Mouse (Mus musculus) adrenal gland, adult 8-10 months (tissue): ENCODE data around the gene 2200002J24Rik. TPM values are rescaled to one million over a fixed set of nuclear protein-coding genes. Genes with fewer than 3 reads are reported as not detected.

Experiments used
- DNase-seq: peaks from one replicate; pipeline ENCODE4 v3.0.0; 2022
- total RNA-seq, 4 experiments: library from RNA; stranded (reverse); gene quantifications; 2 replicates each; pipeline ENCODE4 v1.2.4; 2022

The 2200002J24Rik gene
- 10 to 100 TPM in 1 of 4 experiments, 1 to 10 TPM in 3; 2.5 to 12.3 (median 5.8) TPM for total RNA-seq

DNA sequence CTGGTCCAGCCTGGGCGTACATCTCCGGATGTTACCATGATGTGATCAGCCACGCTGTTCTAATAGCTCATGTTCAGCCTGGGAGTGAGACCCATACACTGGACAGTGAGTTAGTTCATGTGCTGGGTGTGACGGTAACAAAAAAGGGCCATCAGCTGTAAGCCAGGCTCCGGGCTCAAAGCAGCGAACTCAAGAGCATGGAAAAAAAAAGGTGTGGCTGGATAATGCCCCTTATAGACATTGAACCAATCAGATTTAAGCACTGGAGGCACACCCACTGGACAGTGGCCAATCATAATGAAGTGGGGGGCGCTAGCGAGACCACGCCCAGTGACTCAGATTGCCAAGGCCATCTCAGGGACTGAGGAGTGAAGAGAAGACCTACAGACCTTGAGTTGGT lies at the start of gene 2200002J24Rik:
TSS of gene 2200002J24Rik (plus strand) at position 338 of the 400 bp plus-strand sequence.
- peak; percentile 88 for DNase-seq

DNA sequence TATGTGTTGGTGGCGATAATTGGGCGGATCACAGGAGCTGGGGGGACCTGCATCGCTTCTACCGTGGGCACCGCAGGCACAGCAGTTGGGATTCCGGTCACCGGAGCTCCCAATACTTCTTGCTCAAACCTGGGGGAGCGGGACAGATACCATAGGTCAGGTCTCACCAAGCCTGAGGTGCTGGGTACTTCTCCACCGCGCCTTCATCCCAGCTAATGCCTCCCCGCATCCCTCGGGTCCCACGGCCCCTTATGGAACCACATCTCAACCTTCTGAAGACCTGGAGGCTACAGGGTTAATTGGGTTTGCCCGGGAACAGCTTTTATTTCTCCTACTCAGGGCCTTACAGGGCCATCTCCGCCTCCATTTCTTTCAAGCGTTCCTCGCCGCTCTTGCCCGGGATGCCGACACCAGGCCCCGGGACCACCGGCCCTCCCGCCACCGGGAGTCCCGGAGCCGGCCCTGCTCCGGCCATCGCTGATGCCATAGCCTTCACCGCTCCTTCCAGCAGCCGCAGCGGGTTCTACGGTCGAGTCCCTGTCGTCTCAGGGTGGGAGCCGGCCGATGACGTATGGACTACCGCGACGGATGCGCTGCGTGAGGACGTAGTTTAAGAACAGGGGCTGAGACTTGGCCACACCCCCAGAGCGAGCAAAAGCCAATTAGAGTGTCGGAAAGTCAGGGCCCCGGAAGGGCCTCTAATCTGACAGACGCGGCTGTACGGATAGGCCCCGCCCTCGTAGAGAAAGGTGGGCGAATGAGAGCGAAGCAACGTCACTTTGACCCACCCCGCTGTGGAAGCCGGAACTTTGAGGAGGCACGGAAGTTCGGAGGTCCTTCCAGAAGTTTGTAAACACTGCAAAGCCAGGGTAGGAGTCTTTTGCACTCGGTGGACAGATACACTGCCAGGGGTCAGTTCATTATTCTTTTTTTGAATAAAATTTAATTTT lies 48.9 kb upstream of the 2200002J24Rik start, which contains the start of gene Rbm42:
TSS of gene Rbm42 (minus strand) at position 727 of the 950 bp plus-strand sequence.
- peak; percentile 99 for DNase-seq

DNA sequence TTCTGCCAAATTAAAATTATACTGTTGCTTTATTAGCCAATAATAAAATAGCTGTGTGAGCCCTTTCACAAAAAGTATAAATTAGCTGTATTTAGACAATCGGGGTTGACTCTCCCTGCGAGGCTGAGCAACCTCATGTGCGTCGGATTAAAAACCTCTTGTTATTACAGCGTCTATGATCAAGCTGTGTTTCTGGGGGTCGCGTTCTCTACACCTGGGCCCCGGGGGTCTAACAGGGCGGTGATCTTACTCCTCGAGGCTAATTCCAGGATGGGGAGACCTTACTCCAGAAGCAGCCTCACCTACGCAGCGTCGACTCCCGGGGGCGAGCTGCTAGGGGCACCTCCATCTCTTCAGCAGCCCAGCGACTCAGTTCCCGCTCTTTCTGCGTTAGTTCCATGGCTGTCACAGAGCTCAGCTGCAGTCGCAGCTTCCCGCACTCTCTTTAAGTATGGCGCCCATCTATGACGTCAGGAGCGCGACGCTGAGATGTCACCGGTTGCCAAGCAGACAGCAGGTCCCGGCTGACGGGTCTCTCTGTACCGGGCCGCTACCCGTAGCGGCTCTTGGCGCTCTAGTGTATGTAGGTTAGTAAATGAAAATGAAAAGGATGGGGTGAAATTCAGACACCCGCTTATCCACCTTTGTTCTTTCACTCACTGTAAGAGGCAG lies 34.1 kb upstream of the 2200002J24Rik start, which contains the start of gene Haus5:
TSS of gene Haus5 (minus strand) at position 466 of the 672 bp plus-strand sequence.
- DNase-seq: peak; percentile 85

DNA sequence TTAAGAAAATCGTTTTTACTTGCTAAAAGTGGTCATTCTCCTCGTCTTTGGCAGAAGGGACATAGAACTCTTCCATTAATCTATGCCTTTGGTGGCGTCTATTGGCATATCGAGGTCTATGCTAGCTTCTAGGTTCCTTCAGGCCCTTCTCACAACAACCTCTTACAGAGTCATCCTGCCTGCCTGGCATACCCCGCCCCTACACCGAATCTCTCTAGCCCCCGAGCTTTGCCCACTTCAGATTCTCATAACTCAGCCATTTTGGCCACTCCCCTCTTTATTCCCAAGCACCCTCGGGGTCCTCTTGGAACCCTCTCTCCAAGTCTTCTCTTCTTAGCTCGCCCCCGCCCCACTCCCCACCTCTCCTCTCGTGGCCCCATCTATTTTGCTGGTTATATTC lies 33.4 kb upstream of the 2200002J24Rik start:
- no peak for DNase-seq

DNA sequence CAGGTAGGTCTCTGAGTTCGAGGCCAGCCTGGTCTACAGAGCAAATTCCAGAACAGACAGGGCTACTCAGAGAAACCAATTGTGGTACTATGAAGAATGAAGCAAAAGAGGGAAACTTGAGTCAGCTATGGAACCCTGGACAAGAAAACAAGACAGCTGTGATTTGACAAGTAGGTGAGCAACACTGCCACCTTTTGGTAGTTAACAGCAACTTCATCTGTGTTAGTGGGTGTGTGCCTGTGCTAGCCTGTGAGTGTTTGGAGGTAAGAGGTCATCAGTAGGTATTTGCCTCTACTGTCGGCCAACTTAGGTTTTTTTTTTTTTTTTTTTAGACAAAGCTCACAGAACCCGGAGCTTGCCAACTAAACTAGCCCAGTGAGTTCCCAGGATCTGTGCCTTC lies 29.5 kb upstream of the 2200002J24Rik start:
- no peak for DNase-seq

DNA sequence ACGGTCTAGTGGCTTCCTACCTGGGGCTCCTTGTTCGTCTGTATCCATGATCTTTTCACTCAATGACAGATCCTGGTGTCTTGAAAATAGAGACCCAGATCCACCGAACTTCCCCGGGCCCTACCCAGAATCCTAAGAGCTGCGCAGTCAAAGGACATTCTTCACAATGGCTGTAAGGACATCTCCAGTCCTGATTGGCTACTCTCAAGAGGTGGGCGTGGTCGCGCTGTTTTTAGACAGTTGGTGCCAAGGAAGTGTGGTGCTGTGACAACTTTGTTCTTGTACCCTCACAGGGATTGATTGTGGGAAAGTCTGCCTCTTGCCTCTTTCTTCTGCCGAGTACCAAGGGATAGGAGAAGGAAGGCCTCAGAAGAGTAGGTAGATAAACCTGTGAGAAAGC lies 27.2 kb upstream of the 2200002J24Rik start, which contains the start of gene Pmis2:
TSS of gene Pmis2 (minus strand) at position 126 of the 400 bp plus-strand sequence.
- DNase-seq: no peak

DNA sequence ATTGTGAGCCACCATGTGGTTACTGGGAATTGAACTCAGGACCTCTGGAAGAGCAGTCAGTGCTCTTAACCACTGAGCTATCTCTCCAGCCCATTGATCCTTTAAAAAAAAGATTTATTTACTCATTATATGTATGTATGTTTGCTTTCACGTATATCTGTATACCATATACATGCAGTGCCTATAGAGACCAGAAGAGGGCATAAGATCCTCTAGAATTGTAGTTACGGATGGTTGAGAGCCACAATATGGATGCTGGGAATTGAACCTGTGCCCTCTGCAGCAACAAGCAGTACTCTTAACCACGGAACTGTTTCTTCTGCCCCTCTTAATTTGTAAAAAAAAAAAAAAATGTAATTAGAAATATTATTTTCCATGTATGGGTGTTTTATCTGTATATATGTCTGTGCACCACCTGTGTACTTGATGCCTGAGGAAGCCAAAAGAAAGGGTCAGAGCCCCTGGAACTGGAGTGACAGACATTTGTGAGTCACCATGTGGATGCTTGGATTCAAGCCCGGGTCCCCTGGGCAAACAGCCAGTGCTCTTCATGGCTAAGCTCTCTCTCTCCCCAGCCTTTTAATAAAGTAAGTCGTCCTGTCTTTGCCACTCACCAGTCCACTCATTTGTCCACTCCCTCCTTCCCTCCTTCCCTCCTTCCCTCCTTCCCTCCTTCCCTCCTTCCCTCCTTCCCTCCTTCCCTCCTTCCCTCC lies 20.3 kb upstream of the 2200002J24Rik start:
- DNase-seq: peak; percentile 70

DNA sequence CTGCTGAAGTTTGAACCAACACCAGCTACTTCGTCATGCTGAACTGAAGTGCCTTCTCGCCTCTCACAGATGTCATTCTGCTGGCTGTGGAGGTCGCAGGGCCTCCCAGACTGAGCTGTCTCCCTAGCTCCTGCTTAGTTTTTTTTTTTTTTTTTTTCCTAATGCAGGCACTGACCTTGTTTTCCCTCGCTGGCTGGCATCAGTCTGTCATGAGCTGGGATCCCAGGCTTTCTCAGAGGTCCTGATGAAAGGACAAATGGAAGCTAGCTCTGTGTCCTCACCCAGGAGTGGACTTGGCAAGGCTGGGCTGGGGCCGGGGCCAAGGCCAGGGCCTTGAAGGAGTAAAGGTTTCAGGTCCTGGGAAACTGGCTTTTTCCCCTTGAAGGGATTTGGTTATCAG lies 16.8 kb upstream of the 2200002J24Rik start:
- DNase-seq: peak; percentile 33

DNA sequence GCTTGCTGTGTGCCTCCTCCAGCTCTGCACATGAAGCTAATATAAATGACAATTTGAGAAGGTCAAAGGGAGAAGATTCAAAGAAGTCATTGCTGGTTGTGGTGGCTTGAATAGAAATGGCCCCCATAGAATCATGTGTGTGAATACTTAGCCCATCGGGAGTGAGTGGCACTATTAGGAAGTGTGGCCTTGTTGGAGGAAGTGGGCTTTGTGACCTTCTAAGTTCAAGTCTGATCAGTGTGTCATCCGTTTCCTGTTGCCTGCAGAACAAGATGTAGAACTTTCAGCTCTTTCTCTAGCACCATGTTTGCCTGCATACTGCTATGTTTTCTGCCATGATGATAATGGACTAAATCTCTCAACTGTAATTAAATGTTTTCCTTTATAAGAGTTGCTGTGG lies 15.3 kb upstream of the 2200002J24Rik start:
- no peak for DNase-seq

DNA sequence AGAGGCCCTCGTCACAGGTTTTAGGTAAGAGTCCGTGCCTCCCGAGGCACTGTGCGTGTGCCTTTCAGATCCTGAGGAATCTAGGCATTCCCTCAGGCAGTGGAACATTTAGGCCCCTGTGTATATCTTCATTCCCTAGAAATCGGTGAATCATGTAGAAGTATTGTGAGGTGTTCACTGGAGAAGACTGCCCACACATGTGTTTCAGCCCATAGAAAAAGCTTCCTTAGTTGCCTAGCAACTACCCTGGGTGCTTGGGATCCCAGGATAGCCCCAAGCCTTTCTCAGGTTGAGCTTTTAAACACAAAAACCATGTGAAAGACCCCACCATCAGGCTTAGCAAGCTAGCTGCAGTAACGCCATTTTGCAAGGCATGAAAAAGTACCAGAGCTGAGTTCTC lies 10.4 kb upstream of the 2200002J24Rik start:
- no peak for DNase-seq

DNA sequence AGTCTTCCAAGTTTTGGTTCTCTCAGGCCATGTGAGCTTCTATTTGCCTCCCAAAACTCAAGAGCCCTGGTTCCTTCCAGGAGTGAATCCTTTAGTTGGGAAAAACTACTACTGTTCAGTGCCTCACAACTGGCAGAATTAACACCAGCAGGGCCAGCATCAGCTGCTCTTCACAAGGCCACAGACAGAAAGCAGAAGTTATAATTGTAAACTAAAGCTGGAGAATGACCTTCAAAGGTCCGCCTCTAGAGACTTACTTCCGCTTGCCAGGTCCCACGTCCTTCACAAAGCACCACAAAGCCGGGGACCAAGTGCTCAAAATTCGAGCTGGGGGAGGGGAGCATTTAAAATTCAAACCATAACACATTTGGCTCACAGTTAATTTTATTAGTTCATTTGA lies 625 bp upstream of the 2200002J24Rik start:
- no peak for DNase-seq

DNA sequence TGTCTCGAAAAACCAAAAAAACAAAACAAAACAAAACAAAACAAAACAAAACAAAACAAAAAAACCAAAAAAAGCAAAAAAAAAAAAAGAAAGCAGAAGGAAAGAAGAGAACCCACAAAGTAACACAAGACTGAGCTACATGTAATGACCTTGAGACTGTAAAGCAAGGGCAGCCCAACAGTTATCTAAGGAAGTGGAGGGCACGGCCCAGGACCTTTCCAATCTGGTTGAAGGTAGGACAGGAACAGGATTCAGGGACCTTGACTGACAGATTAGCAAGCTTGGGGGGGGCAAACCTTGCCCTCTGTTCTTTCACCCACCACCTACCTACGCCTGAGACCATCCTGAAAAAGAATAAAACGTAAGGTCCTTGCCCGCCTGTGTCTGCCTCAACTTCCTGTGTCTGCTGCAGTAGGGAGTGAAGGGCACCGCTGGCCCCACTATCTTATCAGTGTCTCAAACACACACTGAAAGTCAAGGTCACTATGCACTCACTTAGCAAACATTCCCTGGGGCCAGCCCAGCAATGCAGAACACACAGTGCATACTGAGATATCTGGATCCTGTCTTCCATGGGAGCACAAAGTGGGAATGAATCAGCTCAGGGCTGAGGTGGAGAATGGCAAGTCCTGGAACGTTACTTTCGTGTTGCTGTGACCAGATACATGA lies 7.6 kb downstream of the 2200002J24Rik start:
- DNase-seq: peak; percentile 77

DNA sequence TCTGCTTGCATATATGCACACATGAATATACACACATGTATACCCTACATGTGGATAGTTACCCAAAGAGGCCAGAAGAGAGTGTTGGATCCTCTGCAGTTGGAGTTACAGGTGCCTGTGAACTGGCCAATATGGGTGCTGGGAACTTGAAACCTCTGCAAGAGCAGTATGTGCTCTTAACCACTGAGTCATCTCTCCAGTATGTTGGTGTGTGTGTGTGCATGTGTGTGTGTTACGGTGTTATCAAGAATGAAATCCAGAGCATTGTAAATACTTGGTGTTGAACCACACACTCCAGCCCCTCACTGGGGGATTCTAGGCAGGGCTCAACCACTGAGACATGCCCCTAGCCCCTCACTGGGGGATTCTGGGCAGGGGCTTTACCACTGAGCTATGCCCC lies 8.7 kb downstream of the 2200002J24Rik start:
- no peak for DNase-seq

DNA sequence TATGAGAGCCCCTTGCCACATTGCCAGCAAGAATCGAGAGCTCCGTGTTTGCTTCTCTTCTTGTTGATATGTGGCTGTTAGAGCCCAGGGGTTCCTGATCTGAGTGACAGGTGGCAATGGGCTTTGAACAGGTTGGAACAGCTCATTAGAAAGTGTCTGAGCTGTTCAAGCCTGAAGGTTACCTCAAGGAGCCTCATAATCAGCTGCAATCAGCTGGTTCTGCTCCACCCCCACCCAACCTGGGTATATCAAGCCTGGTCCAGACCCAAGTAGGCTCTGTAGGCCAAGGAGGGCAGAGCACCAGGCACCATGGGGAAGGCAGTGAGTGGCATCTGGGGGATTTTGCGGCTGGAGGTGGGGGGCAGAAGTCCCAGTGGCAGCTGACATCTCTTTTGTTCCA lies 13.2 kb downstream of the 2200002J24Rik start, which contains the start of gene Atp4a:
TSS of gene Atp4a (plus strand) at position 268 of the 400 bp plus-strand sequence.
- DNase-seq: no peak

DNA sequence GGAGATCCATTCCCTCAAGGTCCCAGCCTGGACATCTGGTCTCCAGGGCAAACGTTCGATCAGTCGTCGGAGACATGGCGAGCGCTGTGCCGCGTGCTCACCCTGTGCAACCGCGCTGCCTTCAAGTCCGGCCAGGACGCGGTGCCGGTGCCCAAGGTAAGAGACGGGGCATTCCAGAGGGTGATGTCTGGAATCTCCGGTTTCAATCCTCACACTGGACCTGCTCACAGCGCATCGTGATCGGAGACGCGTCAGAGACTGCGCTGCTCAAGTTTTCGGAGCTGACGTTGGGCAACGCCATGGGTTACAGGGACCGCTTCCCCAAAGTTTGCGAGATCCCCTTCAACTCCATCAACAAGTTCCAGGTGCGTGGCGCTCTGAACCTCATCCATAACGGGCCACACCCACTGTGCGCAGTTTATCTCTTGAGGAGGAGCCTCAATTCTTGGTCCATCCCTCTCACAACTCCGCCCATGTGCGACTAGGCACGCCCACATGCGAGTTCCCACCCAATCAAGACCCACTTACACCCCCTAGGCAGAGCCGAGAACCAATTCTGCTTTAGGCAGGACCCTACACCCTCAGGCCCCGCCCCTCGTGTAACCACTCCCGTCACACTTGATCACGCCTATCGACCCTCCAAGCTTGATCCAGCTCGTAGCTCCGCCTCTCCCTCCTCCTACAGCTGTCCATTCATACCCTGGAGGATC lies 18.4 kb downstream of the 2200002J24Rik start:
- peak; percentile 91 for DNase-seq

DNA sequence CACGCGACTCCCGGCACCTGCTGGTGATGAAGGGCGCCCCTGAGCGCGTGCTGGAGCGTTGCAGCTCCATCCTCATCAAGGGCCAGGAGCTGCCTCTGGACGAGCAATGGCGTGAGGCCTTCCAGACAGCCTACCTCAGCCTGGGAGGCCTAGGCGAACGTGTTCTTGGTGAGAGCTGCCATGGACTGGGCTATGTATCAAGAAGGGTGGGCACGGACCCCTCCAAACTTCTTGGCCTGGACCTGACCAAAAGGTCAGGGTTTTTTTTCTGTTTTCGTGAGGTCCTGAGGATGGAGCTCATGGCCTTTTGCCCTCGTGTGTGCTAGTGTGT lies 19.0 kb downstream of the 2200002J24Rik start:
- no peak for DNase-seq

DNA sequence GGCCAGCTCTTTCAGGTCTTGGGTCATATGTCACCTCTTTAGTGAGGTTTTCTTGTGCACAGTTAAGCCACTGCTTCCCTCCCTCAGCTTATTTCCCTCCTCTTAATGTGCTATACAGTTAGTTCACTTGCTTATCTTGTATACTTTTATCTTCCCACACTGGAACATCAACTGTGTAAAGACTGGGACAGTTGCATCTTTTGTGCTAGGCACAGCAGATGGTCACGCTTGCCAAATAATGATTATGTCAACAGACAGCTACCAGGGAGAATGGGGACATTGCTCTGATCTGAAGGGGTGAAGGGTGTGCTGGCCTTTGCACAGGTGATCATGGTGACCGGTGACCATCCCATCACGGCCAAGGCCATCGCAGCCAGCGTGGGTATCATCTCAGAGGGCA lies 20.9 kb downstream of the 2200002J24Rik start:
- DNase-seq: no peak

DNA sequence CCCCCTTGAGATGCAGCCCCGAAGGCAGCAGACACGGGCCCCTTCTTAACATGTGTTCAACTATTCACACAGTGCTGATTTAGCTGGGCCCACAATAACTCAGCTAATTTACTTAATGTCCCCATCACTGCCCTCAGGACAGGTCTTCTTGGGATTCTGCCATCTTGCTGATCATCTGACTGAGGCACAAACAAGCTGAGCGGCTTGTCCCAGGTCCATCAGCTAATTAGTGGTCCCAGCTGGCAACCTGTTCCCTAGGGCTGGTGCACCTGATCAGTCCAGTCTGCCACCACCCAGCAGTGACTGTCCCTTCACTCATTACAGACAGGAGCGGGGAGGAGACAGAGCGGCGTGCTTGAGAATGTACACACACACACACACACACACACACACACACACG lies 22.6 kb downstream of the 2200002J24Rik start:
- DNase-seq: no peak

DNA sequence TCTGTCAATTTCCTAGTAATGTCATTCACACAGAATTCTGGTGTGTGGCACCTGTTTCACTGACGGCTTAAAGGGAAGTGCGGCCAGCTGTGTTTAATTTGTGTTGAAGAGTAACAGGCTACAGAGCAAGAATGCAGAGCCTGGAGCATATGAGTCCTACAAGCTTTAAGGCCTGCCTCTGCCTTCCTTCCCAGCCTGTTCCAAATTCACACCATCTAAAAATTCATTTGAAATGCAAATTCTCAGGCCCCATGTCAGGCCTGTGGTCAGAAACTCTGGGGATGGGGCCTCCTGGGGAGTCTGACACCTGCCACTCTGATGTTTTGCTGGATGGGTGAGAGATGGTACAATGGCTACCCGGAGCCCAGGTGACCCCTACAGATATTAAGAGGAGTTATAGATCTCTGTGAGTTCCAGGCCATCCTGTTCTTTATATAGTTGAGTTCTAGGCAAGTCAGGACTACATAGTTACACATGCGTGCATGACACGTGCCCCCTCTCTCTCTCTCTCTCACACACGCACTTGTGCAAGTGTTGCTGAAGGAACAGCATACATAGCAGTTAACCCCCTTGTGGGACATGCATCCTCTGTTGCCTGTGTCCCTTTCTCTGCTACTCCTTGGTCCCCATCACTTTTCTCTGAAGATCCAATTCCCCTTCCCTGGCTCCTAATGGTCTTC lies 24.7 kb downstream of the 2200002J24Rik start:
- no peak for DNase-seq

DNA sequence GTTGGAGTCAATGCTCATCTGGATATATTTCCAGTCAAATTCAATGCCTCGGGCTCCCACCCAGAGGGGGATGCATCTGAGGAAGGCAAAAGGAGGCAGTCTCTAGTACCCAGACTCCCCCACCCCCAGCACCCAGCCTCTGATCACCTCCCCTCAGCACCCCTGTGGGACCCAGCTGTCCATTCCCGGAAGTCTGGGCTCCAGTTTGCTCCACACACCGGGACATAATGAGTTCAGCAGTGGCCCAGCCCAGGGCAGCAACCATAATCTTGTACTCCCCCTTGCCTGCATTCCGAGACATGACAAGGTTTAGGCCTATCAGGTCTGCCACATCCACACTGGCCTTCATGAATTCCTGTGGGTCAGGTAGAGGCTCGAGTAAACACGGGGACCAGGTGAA lies 29.5 kb downstream of the 2200002J24Rik start:
- DNase-seq: no peak
